Mouse (Mus musculus) gastrocnemius, postnatal 10 days (tissue): ENCODE measurements at regions not wholly inside any gene's neighbourhood (a gene's known extent, or its start where the extent isn't known, plus 50 kb on each side); places are given as distances from the start of the nearest gene placed in this dataset.
"Not testable (repeated sequence)": the region's sequence is repeated elsewhere in the genome, so short reads cannot be mapped to it uniquely, and the experiment has no call there.

Experiments
- DNase-seq: peaks from one replicate; pipeline ENCODE4 v3.0.0; 2021; ENCODE audit warnings: mixed read lengths

- no peak for DNase-seq
Measured at GRCm38 (mm10) chr17:50346451-50347192, 53.2 kb upstream of the Dazl start.

DNA sequence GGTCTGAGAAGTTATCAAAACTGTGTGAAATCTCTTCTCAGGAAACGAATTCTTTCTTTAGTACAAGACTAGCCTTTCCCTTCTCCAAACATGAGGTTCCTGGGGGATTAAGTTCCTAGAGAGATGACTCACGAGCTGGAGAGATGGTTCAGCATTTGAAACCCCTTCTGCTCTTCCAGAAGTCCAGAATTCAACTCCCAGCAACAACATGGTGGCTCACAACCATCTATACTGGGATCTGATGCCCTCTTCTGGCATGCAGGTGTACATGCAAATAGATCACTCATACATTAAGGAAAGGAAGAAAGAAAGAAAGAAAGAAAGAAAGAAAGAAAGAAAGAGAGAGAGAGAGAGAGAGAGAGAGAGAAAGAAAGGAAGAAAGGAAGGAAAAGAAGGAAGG, 60.4 kb upstream of the Dazl start:
- not testable (repeated sequence) for DNase-seq

DNA sequence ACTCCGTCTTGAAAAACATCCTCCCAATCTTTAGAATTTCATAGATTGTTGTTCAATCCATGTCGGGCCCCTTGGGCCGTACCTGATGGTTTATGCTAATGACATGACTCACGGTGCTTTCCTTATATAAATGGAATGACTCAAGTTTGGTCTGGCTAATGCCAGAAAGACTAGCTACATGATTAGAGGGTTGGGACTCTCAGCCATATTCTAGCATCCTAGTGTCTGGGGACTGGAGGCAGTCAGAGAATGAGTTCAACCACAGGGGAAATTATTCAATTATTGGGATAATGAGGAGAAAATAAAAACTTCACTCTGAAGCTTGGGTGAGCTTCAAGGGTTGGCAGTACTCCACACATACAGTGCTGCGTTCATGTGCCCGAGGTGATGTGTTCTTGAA, 60.9 kb upstream of the Dazl start:
- no peak for DNase-seq

DNA sequence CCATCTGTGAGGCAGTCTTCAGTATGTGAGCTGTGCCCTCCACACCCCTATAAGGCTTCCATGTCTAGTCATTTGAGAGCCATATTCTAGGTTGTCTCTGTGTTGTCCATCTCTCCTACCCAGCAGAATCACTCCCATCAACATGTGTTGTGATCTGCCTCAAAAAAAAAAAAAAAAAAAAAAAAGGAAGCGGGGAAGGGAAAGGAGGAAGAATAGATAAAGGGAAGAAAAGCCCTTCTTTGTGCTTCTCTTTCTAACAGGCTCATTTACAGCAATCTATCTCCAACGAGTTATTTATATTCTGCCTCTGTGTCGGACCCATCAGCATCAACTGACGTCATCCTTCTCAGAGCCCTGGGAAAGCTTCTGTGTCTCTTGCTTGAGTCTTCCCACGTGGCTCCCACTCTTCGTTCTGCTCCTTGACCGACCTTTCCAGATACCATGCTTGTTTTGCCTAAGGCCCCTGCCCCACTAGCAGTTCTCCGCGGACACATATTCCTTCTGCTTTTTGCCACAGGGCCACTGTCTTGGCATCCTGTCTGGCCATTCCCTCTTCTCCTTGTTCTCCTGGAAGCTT, 68.3 kb upstream of the Dazl start:
- no peak for DNase-seq

DNA sequence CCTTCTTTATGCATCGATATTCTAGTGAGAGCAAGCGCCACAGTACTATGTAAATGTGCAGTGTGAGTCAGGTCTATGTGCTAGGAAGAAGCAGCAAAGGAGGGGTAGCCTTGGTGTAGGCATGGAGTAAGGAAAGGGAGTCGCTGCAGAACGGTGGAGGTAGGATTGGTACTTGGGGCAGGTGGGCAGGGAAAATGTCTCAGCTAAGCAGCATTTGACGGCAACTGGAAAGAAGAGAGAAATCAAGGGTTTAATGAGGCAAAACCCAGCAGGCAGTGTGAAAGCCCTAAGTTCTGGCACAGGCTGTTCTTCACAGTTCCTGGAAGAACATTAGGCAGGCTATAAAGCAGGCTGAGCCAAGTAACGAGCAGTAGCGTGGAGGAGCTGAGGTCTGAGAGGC, 72.0 kb upstream of the Dazl start:
- DNase-seq: no peak

- no peak for DNase-seq
Measured at GRCm38 (mm10) chr17:50366181-50366580, 72.7 kb upstream of the Dazl start.

GRCm38 (mm10) chr17:50369216-50369875, 75.9 kb upstream of the Dazl start:
- no peak for DNase-seq

- DNase-seq: no peak
Measured at GRCm38 (mm10) chr17:50370484-50370883, 77.0 kb upstream of the Dazl start.

- no peak for DNase-seq
Measured at GRCm38 (mm10) chr17:50373496-50374141, 80.2 kb upstream of the Dazl start.

DNA sequence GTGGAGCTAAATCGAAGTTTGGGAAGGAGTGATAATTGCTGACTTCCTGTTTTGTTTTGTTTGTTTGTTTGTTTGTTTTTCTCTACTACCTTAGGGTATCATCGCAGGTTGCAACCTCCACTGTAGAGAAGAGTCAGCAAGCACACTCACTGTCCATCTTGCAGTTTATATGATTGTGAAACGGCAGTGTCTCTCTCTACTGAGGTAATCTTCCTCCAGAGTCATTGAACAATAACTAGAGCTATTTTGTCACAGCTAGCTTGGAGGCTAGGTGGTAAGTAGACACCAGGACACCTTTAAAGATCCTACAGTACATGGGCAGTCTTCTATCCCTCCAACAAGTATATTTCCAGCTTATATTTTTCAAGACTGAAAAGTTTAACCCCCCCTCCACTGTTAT, 82.0 kb upstream of the Dazl start:
- no peak for DNase-seq

GRCm38 (mm10) chr17:50376708-50377107, 83.3 kb upstream of the Dazl start:
- no peak for DNase-seq

GRCm38 (mm10) chr17:50378141-50378727, 84.8 kb upstream of the Dazl start:
- DNase-seq: no peak

GRCm38 (mm10) chr17:50388715-50389710, 95.6 kb upstream of the Dazl start:
- DNase-seq: no peak

GRCm38 (mm10) chr17:50390151-50390550, 96.7 kb upstream of the Dazl start:
- DNase-seq: no peak

GRCm38 (mm10) chr17:50391207-50391606, 97.8 kb upstream of the Dazl start:
- no peak for DNase-seq

- DNase-seq: no peak
Measured at GRCm38 (mm10) chr17:50391996-50392395, 98.6 kb upstream of the Dazl start.

GRCm38 (mm10) chr17:50392428-50392827, 99.0 kb upstream of the Dazl start:
- no peak for DNase-seq

GRCm38 (mm10) chr17:50392966-50393365, 99.5 kb upstream of the Dazl start:
- no peak for DNase-seq

DNA sequence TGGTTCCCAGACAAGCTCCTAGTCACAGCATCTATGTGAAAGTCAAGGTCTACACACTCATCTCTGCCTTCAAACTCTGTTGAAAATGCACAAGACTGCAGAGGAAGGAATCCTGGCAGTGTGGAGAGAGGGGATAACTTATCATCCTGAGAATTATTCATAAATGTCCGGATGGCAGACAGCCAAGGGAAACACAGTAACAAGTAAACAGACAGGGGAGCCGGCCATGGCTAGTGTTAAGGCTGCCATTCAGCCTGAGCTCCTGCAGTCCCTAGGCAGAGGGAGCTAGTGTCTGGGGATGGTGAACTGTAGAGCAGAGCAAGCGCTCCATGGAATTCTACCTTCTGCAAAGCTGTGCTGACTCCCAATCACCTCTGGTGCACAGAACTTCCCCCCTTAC, 100.3 kb upstream of the Dazl start:
- no peak for DNase-seq

- DNase-seq: no peak
Measured at GRCm38 (mm10) chr17:50394801-50395200, 101.4 kb upstream of the Dazl start.

- DNase-seq: no peak
Measured at GRCm38 (mm10) chr17:50395669-50396068, 102.2 kb upstream of the Dazl start.

DNA sequence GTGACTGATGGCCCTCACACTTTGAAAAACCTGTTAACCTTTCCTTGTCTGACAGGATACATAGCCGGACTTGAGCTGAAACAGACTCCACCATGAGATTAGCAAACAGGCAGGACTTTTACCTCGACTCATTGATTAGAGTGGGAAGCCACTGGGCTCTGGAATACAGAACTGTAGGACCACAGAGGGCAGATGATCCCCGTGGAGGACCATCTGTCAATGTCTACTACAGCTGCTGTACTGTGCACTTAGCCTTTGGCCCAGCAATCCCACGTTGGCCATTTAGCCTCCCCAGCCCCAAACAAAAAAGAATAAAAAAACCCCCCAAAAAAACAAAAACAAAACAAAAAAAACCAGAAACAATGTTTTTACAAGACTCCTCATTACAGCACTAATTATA, 103.9 kb upstream of the Dazl start:
- DNase-seq: no peak
